Mouse (Mus musculus) lung, embryonic 14.5 days (tissue): ENCODE measurements around the gene Tnfrsf25. TPM values are rescaled to one million over a fixed set of nuclear protein-coding genes. Genes with fewer than 3 reads are reported as not detected.

Experiments used
- ATAC-seq: fragments of 200-750 bp; cut with Nextera tagmentation; 2 replicates; pipeline ENCODE4 v1.8.0; 2017; ENCODE audit warnings: mild to moderate bottlenecking, moderate TSS enrichment, moderate library complexity; ENCODE audit not compliant: insufficient read depth
- DNase-seq: peaks from one replicate; pipeline ENCODE4 v3.0.0-alpha.2; 2015
- H3K27ac ChIP-seq: fragments of 300-500 bp; sonication (generic); 2 replicates; pipeline ENCODE4 v1.5.1; 2014; ENCODE audit warnings: low read depth, mild to moderate bottlenecking, moderate library complexity
- H3K27me3 ChIP-seq: fragments of 300-500 bp; sonication (generic); 2 replicates; pipeline ENCODE4 v1.6.1; 2014; ENCODE audit warnings: low read length, control low read depth; ENCODE audit not compliant: insufficient read depth
- H3K36me3 ChIP-seq: fragments of 300-500 bp; sonication (generic); 2 replicates; pipeline ENCODE4 v1.6.1; 2014; ENCODE audit warnings: control low read depth; ENCODE audit not compliant: insufficient read depth
- H3K4me1 ChIP-seq: fragments of 300-500 bp; sonication (generic); 2 replicates; pipeline ENCODE4 v1.6.1; 2014; ENCODE audit warnings: antibody characterized with exemption, control low read depth; ENCODE audit not compliant: insufficient read depth
- H3K4me2 ChIP-seq: fragments of 300-500 bp; sonication (generic); 2 replicates; pipeline ENCODE4 v1.6.1; 2014; ENCODE audit warnings: mild to moderate bottlenecking
- H3K4me3 ChIP-seq: fragments of 300-500 bp; sonication (generic); 2 replicates; pipeline ENCODE4 v1.5.1; 2014; ENCODE audit warnings: low read depth, low read length
- H3K9ac ChIP-seq: fragments of 300-500 bp; sonication (generic); 2 replicates; pipeline ENCODE4 v1.6.1; 2014
- H3K9me3 ChIP-seq: fragments of 300-500 bp; sonication (generic); 2 replicates; pipeline ENCODE4 v1.6.1; 2016; ENCODE audit warnings: low read depth, low read length, control low read depth
- CTCF ChIP-seq: IDR thresholded peaks from 2 replicates; pipeline ENCODE4 v1.5.1; 2016; ENCODE audit warnings: antibody characterized with exemption, low read depth
- WGBS: fragments of 180-500 bp; shearing (Covaris S2); extraction: QIAGEN DNeasy Blood & Tissue Kit; methylation state at CpG from one replicate; pipeline ENCODE4 v1.1.7; 2014; 5-methylcytosine and 5-hydroxymethylcytosine counted together
- polyA plus RNA-seq: library from polyadenylated mRNA; unstranded; fragments of >200 nt; fragmentation: Nextera tagmentation; extraction: Ambion mirVana; gene quantifications from 2 replicates; pipeline ENCODE4 v1.2.1, GENCODE M21; 2014

Tnfrsf25 gene
- polyA plus RNA-seq, 1 experiment from 2014 or later = 0.75 TPM

DNA sequence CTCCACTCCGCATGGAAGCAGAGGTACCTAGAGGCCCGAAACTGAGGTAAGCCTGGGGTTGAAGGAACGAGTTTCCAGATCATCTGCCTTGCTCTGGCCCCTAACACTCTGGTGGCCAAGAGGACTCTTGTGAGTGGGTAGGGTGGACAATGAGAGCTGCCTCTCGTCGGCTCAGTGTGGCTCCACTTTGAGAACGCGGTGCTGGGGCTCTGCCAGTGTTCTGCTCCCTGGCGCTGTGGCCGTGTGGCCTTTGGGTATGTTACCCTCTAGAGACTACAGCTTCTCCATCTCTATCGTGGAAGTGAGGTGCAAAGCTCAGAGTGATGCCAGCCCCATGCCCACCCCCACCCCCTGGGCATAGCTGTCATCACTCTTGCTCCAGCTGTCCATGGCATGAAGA is 43.1 kb upstream of the Tnfrsf25 start:
- TF ChIP-seq CTCF = no peak
- H3K9me3 ChIP-seq = no peaks in the 10 kb centered on the region
- H3K9ac ChIP-seq = no peak overlapping the region
- H3K4me1 ChIP-seq = peaks cover 6% of the 10 kb centered on the region
- 58% methylated on average over 10 of the region's 10 CpGs for WGBS
- H3K4me3 ChIP-seq = no peak overlapping the region
- H3K36me3 ChIP-seq = no peaks in the 10 kb centered on the region
- no peak overlapping the region for H3K4me2 ChIP-seq
- H3K27ac ChIP-seq = peak overlapping the region; percentile 24; the same call in 1 of the 2 replicates
- DNase-seq = no peak
- H3K27me3 ChIP-seq = no peaks in the 10 kb centered on the region
- 0 out of 2 replicates have a peak, but pooled peaks have one; percentile 15 for ATAC-seq

DNA sequence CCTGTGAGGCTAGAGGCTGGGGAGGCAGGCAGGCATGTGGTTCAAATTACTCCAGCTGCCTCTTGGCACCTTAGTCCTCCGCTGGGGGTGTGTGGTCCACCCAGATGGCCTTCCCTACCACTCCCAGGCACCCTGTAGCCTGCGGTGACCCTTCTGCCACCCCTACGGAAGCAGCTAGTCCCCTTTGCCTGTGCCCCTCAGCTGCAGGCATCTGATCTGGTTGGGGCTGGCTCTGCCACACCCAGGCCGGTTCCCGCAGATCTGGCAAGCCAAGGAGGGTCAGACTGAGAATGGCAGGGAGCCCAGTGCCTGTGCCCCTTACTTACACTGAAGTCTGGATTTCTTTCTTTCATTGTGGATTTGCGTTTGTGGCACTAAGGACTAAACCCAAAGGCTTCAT is 42.0 kb upstream of the Tnfrsf25 start:
- ATAC-seq = no peak
- no peak for DNase-seq
- H3K36me3 ChIP-seq = no peaks in the 10 kb centered on the region
- peaks cover 6% of the 10 kb centered on the region for H3K4me1 ChIP-seq
- WGBS = 79% methylated on average over 6 of the region's 6 CpGs
- no peaks in the 10 kb centered on the region for H3K9me3 ChIP-seq
- H3K4me2 ChIP-seq = no peak overlapping the region
- no peak overlapping the region for H3K9ac ChIP-seq
- no peak for TF ChIP-seq CTCF
- no peaks in the 10 kb centered on the region for H3K27me3 ChIP-seq
- H3K27ac ChIP-seq = no peak overlapping the region
- H3K4me3 ChIP-seq = no peak overlapping the region

DNA sequence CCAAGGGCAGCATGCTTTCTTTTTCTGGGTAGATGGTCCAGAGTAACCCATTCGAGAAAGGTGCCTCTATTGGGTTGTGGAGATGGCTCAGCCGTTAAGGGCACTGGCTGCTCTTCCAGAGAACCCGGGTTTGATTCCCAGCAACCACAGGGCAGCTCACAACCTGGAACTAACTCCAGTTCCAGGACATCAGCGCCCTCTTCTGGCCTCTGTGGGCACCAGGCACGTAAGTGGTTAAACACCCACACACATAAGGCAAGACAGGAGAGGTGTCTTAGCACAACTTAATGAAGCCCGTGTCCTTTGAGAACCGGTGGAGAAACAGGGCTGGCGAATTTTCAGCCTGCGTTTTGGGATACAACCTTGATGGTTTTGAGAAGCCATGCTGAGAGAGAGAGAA is 41.2 kb upstream of the Tnfrsf25 start:
- whole genome bisulfite sequencing = 84% methylated on average over 9 of the region's 9 CpGs
- Histone ChIP-seq H3K4me2 (no peak overlapping the region), H3K9ac (no peak overlapping the region), H3K27me3 (no peaks in the 10 kb centered on the region), H3K4me3 (no peak overlapping the region), H3K9me3 (no peaks in the 10 kb centered on the region), H3K4me1 (peaks cover 6% of the 10 kb centered on the region), H3K36me3 (no peaks in the 10 kb centered on the region), H3K27ac (no peak overlapping the region)
- DNase-seq (no peak), ATAC-seq (no peak)
- no peak for TF ChIP-seq CTCF

DNA sequence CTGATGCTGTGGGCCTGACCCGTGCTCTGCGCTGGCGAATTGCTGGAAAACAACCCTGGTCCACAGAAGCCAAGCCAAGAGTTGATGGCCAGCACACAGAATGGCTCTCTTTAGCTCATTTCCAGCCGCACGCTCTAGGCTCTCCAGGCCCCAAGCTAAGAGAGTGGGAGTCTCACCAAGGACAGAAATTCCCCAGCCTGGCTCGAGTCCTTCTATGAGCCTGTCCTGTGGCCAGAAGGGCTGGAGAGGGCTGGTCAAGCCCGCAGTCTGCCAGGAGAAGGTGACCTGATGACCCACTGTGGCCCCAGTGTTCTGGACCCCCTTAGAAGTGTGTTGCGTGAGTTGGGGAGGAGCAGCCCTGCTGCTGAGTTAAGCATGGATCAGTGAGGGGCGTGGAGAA is 38.5 kb upstream of the Tnfrsf25 start:
- H3K27ac ChIP-seq = no peak overlapping the region
- H3K4me1 ChIP-seq = peaks cover 6% of the 10 kb centered on the region
- no peak overlapping the region for H3K4me3 ChIP-seq
- 83% methylated on average over 9 of the region's 9 CpGs for WGBS
- no peak overlapping the region for H3K4me2 ChIP-seq
- TF ChIP-seq CTCF = no peak
- ATAC-seq = no peak
- H3K9me3 ChIP-seq = no peaks in the 10 kb centered on the region
- DNase-seq = no peak
- H3K36me3 ChIP-seq = no peaks in the 10 kb centered on the region
- H3K27me3 ChIP-seq = no peaks in the 10 kb centered on the region
- no peak overlapping the region for H3K9ac ChIP-seq

DNA sequence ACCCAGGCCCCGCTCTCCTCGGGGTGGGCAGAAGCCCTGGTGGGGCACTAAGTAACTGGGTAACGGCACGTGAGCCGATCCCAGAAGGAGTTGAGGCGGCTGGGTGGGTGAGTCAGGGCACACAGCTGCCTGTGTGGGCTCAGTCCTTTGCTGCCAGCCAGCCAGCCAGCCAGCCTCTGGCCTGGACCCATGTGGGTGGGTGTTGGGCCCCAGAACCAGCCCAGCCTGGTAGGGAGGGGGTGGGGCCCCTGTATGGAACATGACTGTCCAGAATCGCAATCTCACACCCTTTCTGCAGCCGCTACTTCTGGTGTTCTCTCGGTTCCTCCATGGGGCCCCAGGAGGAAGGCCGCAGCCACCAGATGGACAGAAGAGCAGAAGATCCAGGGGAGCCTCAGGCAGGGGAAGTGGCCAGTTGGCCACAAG is 37.6 kb upstream of the Tnfrsf25 start:
- Histone ChIP-seq H3K36me3 (no peaks in the 10 kb centered on the region), H3K4me2 (no peak overlapping the region), H3K4me1 (no peaks in the 10 kb centered on the region), H3K9me3 (no peaks in the 10 kb centered on the region), H3K9ac (no peak overlapping the region), H3K4me3 (no peak overlapping the region), H3K27me3 (no peaks in the 10 kb centered on the region), H3K27ac (no peak overlapping the region)
- WGBS = 85% methylated on average over 10 of the region's 10 CpGs
- no peak for TF ChIP-seq CTCF
- ATAC-seq = no peak
- DNase-seq = no peak

DNA sequence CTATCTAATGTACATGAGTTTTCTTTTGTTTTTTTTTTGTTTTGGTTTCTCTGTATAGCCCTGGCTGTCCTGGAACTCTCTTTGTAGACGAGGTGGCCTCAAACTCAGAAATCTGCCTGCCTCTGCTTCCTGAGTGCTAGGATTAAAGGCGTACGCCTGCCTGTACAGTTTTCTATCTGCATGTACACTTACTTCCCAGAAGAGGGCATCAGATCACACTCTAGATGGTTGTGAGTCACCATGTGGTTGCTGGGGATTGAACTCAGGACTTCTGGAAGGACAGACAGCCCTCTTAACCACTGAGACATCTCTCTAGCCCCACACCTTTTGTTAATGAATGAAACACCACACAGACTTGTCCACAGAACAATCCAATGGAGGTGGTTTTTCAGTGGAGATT is 36.5 kb upstream of the Tnfrsf25 start:
- no peak overlapping the region for H3K9ac ChIP-seq
- H3K4me3 ChIP-seq = no peak overlapping the region
- no peak for TF ChIP-seq CTCF
- H3K36me3 ChIP-seq = no peaks in the 10 kb centered on the region
- H3K4me2 ChIP-seq = no peak overlapping the region
- ATAC-seq = no peak
- H3K9me3 ChIP-seq = no peaks in the 10 kb centered on the region
- no peaks in the 10 kb centered on the region for H3K4me1 ChIP-seq
- no peak overlapping the region for H3K27ac ChIP-seq
- WGBS = 83% methylated on average over 3 of the region's 3 CpGs
- DNase-seq = no peak
- H3K27me3 ChIP-seq = no peaks in the 10 kb centered on the region

DNA sequence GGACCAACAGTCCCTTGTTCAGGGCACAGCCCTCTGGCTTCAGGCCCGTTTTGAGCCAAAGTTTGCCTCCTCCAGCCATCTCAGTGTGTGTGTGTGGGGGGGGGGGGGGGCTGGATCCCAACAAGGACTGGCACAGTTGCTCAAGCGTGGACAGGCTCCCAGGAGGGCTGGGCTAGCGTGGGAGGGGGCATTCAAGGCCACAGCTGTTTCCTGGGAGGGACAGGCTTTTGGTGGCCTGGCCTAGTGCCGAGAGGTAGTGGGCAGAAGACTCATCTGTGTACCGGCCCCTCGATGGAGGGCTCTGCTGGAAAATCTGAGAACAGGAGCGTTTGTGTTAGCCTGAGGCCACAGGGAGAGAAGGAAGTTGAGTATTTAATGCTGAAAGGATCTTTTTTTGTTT is 35.8 kb upstream of the Tnfrsf25 start:
- Histone ChIP-seq H3K9me3 (no peaks in the 10 kb centered on the region), H3K27me3 (no peaks in the 10 kb centered on the region), H3K4me3 (no peak overlapping the region), H3K27ac (no peak overlapping the region), H3K4me1 (no peaks in the 10 kb centered on the region), H3K36me3 (no peaks in the 10 kb centered on the region), H3K4me2 (no peak overlapping the region), H3K9ac (no peak overlapping the region)
- 52% methylated on average over 7 of the region's 7 CpGs for WGBS
- no peak for TF ChIP-seq CTCF
- ATAC-seq (no peak), DNase-seq (no peak)

DNA sequence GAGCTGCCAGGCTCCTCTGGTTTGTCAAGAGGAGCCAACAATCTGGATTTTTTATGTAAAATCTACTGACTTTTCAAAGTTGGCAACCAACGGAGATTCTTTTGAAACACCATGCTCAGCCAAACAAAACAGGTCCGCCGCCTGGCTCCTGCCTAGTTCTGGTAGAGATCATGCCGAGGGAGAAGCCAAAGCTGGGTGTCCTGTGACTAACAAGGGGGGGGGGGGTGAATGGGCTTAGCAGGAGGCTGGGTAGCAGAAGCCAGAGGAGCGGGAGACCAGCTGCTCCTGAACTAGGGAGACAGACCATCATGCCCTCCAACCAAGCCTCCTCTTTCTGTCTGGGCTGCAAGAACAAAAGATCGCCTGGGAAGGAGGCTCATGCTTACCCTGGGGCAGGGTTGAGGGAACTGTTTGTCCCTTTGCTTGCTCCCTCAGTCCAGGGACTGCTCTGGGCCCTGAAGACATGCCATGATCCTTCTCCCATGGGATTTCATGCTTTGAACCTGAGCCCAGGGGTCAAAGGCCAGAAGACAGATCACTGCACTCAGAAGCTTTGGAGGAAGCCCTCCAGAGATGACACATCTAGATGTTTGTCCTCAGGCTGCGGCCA is 32.0 kb upstream of the Tnfrsf25 start:
- Histone ChIP-seq H3K36me3 (no peaks in the 10 kb centered on the region), H3K4me2 (no peak overlapping the region), H3K4me1 (peaks cover 12% of the 10 kb centered on the region; the same call in 1 of the 2 replicates), H3K4me3 (no peak overlapping the region), H3K9me3 (no peaks in the 10 kb centered on the region), H3K9ac (no peak overlapping the region), H3K27ac (no peak overlapping the region), H3K27me3 (no peaks in the 10 kb centered on the region)
- no peak for ATAC-seq
- no peak for TF ChIP-seq CTCF
- WGBS = 53% methylated on average over 7 of the region's 7 CpGs
- DNase-seq = no peak
